Mouse (Mus musculus) C2C12 (cell line): ENCODE data around the gene Piwil1.

Experiments
- CTCF ChIP-seq: IDR thresholded peaks from one replicate; pipeline ENCODE4 v1.5.1; 2011; ENCODE audit not compliant: control insufficient read depth, insufficient read depth, insufficient read length
- MYOD1 ChIP-seq: IDR thresholded peaks from one replicate; pipeline ENCODE4 v1.6.1; 2011; ENCODE audit warnings: low read depth; ENCODE audit not compliant: control insufficient read depth, insufficient read length
- USF1 ChIP-seq: IDR thresholded peaks from one replicate; pipeline ENCODE4 v1.6.1; 2011; ENCODE audit warnings: low read depth, mild to moderate bottlenecking, control low read depth, moderate library complexity

DNA sequence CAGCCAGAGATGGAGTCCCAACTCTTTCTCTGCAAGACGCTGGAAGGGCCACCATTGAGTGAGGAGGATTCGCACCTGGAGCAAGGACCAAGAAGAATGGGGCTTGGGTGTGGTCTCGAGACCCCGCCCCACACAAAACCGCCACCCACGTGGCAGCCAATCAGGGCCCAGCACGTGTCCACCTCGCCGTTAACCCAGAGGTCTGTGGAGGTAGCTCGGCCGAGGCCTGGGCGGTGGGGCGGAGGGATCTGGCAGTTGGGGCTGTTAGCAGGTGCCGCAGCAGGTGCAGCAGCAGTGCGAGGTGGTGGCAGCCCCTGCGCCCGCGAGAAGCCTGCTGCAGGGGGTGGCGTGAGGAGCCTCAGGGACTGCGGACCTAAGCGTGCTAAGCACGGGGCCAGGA, 33.6 kb downstream of the Piwil1 start:
- TF ChIP-seq CTCF (no peak), MYOD1 (no peak), USF1 (no peak)
